Mouse (Mus musculus): ENCODE results near the gene Rab31.

- TF ChIP-seq CTCF (conservative IDR thresholded peaks at IDR 0.05; ENCODE audit: insufficient read depth, insufficient read length, low read depth, low read length), result peak; percentile 42; the same call in 1 of the 2 replicates
- TF ChIP-seq POLR2A (IDR thresholded peaks at IDR 0.05; ENCODE audit: low read depth, low read length), result no peak
These were observed 1.1 kb upstream of the Rab31 start for GRCm38 (mm10) chr17:65773617-65774016.
